Mouse (Mus musculus) stomach, embryonic 14.5 days (tissue): ENCODE results near the gene Reep3. TPM values are rescaled to one million over a fixed set of nuclear protein-coding genes. Genes with fewer than 3 reads are reported as not detected.
"Not testable (repeated sequence)": the region's sequence is repeated elsewhere in the genome, so short reads cannot be mapped to it uniquely, and the experiment has no call there.

Experiments used
- ATAC-seq: fragments of 200-750 bp; cut with Nextera tagmentation; 2 replicates; pipeline ENCODE4 v1.8.0; 2017; ENCODE audit warnings: low read depth, moderate TSS enrichment; ENCODE audit not compliant: insufficient number of reproducible peaks, insufficient read depth, low FRiP score
- H3K27ac ChIP-seq: fragments of 300-500 bp; sonication (generic); 2 replicates; pipeline ENCODE4 v1.5.1; 2014; ENCODE audit warnings: mild to moderate bottlenecking, low read length, moderate library complexity, mixed read lengths
- H3K27me3 ChIP-seq: fragments of 300-500 bp; sonication (generic); 2 replicates; pipeline ENCODE4 v1.6.1; 2014; ENCODE audit warnings: low read length, control low read depth, mixed read lengths; ENCODE audit not compliant: control insufficient read depth, insufficient read depth
- H3K36me3 ChIP-seq: fragments of 300-500 bp; sonication (generic); 2 replicates; pipeline ENCODE4 v1.6.1; 2014; ENCODE audit warnings: mild to moderate bottlenecking, control low read depth, low read length, moderate library complexity, mixed read lengths; ENCODE audit not compliant: control insufficient read depth, insufficient read depth
- H3K4me1 ChIP-seq: fragments of 300-500 bp; sonication (generic); 2 replicates; pipeline ENCODE4 v1.6.1; 2014; ENCODE audit warnings: low read length, control low read depth, mixed read lengths; ENCODE audit not compliant: control insufficient read depth, insufficient read depth
- H3K4me2 ChIP-seq: fragments of 300-500 bp; sonication (generic); replicated peaks from 2 replicates; pipeline ENCODE4 v1.6.1; 2014; ENCODE audit warnings: low read depth, low read length, control low read depth
- H3K4me3 ChIP-seq: fragments of 300-500 bp; sonication (generic); 2 replicates; pipeline ENCODE4 v1.5.1; 2014; ENCODE audit warnings: low read depth, low read length, control low read depth
- H3K9ac ChIP-seq: fragments of 300-500 bp; sonication (generic); replicated peaks from 2 replicates; pipeline ENCODE4 v1.6.1; 2014; ENCODE audit warnings: low read depth, mild to moderate bottlenecking, control low read depth, low read length, moderate library complexity, mixed read lengths
- H3K9me3 ChIP-seq: fragments of 300-500 bp; sonication (generic); 2 replicates; pipeline ENCODE4 v1.6.1; 2016; ENCODE audit warnings: low read depth, low read length, control low read depth; ENCODE audit not compliant: control insufficient read depth
- WGBS: fragments of 180-500 bp; shearing (Covaris S2); extraction: QIAGEN DNeasy Blood & Tissue Kit; methylation state at CpG from one replicate; pipeline ENCODE4 v1.1.7; 2014; 5-methylcytosine and 5-hydroxymethylcytosine counted together
- polyA plus RNA-seq: library from polyadenylated mRNA; unstranded; fragments of >200 nt; fragmentation: Nextera tagmentation; extraction: Ambion mirVana; gene quantifications from 2 replicates; pipeline ENCODE4 v1.2.1, GENCODE M21; 2014

The Reep3 gene
- polyA plus RNA-seq, 1 experiment from 2014 or later: 52.6 TPM

GRCm38 (mm10) chr10:67115666-67116091 is 18.9 kb upstream of the Reep3 start:
- Histone ChIP-seq H3K4me3 (no peak overlapping the region), H3K27ac (peak overlapping the region; percentile 84; the same call in 1 of the 2 replicates), H3K27me3 (no peaks in the 10 kb centered on the region), H3K9me3 (no peaks in the 10 kb centered on the region), H3K4me2 (no peak overlapping the region), H3K4me1 (peaks cover 31% of the 10 kb centered on the region), H3K36me3 (no peaks in the 10 kb centered on the region), H3K9ac (no peak overlapping the region)
- WGBS: 9% methylated on average over 5 of the region's 5 CpGs
- peak; percentile 82 for ATAC-seq

GRCm38 (mm10) chr10:67115115-67115514 is 18.4 kb upstream of the Reep3 start:
- peaks cover 31% of the 10 kb centered on the region for H3K4me1 ChIP-seq
- H3K4me3 ChIP-seq: no peak overlapping the region
- H3K36me3 ChIP-seq: no peaks in the 10 kb centered on the region
- no peaks in the 10 kb centered on the region for H3K27me3 ChIP-seq
- no peak for ATAC-seq
- no peak overlapping the region for H3K9ac ChIP-seq
- WGBS: 25% methylated on average over 6 of the region's 6 CpGs
- H3K9me3 ChIP-seq: no peaks in the 10 kb centered on the region
- H3K27ac ChIP-seq: peak overlapping the region; percentile 84
- no peak overlapping the region for H3K4me2 ChIP-seq

- H3K4me1 ChIP-seq: peaks cover 26% of the 10 kb centered on the region
- ATAC-seq: no peak
Observed at GRCm38 (mm10) chr10:67113833-67114232, 17.1 kb upstream of the Reep3 start.

GRCm38 (mm10) chr10:67112967-67113366 is 16.2 kb upstream of the Reep3 start:
- H3K27ac ChIP-seq, H3K36me3 ChIP-seq, H3K9me3 ChIP-seq, H3K27me3 ChIP-seq, H3K4me2 ChIP-seq, H3K4me3 ChIP-seq, H3K9ac ChIP-seq, ATAC-seq: not testable (repeated sequence)
- 85% methylated on average over 5 of the region's 5 CpGs for WGBS
- H3K4me1 ChIP-seq: peaks cover 26% of the 10 kb centered on the region

More at GRCm38 (mm10) chr10:67113833-67114232, 17.1 kb upstream of the Reep3 start:
- no peaks in the 10 kb centered on the region for H3K27me3 ChIP-seq
- no peaks in the 10 kb centered on the region for H3K9me3 ChIP-seq
- H3K36me3 ChIP-seq: no peaks in the 10 kb centered on the region
- no peak overlapping the region for H3K4me2 ChIP-seq
- no peak overlapping the region for H3K4me3 ChIP-seq
- 86% methylated on average over 11 of the region's 11 CpGs for WGBS
- no peak overlapping the region for H3K27ac ChIP-seq
- H3K9ac ChIP-seq: no peak overlapping the region

- H3K9me3 ChIP-seq: no peaks in the 10 kb centered on the region
- peaks cover 33% of the 10 kb centered on the region for H3K4me1 ChIP-seq
- 67% methylated on average over 5 of the region's 5 CpGs for WGBS
- ATAC-seq: no peak
- no peaks in the 10 kb centered on the region for H3K27me3 ChIP-seq
- H3K9ac ChIP-seq: no peak overlapping the region
- H3K36me3 ChIP-seq: no peaks in the 10 kb centered on the region; the same call in 1 of the 2 replicates
- H3K4me3 ChIP-seq: no peak overlapping the region
- H3K4me2 ChIP-seq: no peak overlapping the region
- H3K27ac ChIP-seq: no peak overlapping the region
Observed at GRCm38 (mm10) chr10:67111799-67112177, 15.0 kb upstream of the Reep3 start.

GRCm38 (mm10) chr10:67111044-67111798 is 14.5 kb upstream of the Reep3 start:
- ATAC-seq: no peak
- Histone ChIP-seq H3K27ac (no peak overlapping the region), H3K36me3 (no peaks in the 10 kb centered on the region; the same call in 1 of the 2 replicates), H3K4me1 (peaks cover 33% of the 10 kb centered on the region), H3K4me2 (no peak overlapping the region), H3K27me3 (no peaks in the 10 kb centered on the region), H3K9ac (no peak overlapping the region), H3K9me3 (no peaks in the 10 kb centered on the region), H3K4me3 (no peak overlapping the region)
- WGBS: 78% methylated on average over 14 of the region's 14 CpGs

- Histone ChIP-seq H3K9ac (no peak overlapping the region), H3K9me3 (no peaks in the 10 kb centered on the region), H3K36me3 (no peaks in the 10 kb centered on the region; the same call in 1 of the 2 replicates), H3K27ac (no peak overlapping the region), H3K4me1 (peaks cover 35% of the 10 kb centered on the region), H3K4me3 (no peak overlapping the region), H3K27me3 (no peaks in the 10 kb centered on the region), H3K4me2 (no peak overlapping the region)
- no peak for ATAC-seq
- 76% methylated on average over 5 of the region's 5 CpGs for WGBS
Observed at GRCm38 (mm10) chr10:67109635-67110034, 12.9 kb upstream of the Reep3 start.

GRCm38 (mm10) chr10:67108096-67108495 is 11.4 kb upstream of the Reep3 start:
- no peak for ATAC-seq
- no peak overlapping the region for H3K4me2 ChIP-seq
- H3K9me3 ChIP-seq: no peaks in the 10 kb centered on the region
- no peak overlapping the region for H3K9ac ChIP-seq
- no peaks in the 10 kb centered on the region; the same call in 1 of the 2 replicates for H3K36me3 ChIP-seq
- H3K4me3 ChIP-seq: no peak overlapping the region
- H3K4me1 ChIP-seq: peaks cover 50% of the 10 kb centered on the region
- WGBS: 58% methylated on average over 9 of the region's 9 CpGs
- H3K27ac ChIP-seq: no peak overlapping the region
- H3K27me3 ChIP-seq: no peaks in the 10 kb centered on the region
